Mouse (Mus musculus) neural tube, embryonic 11.5 days (tissue): Measurements from ENCODE around the gene Lsamp. TPM values are rescaled to one million over a fixed set of nuclear protein-coding genes. Genes with fewer than 3 reads are reported as not detected.

Experiments used
- ATAC-seq: fragments of 200-750 bp; cut with Nextera tagmentation; 2 replicates; pipeline ENCODE4 v1.8.0; 2017; ENCODE audit warnings: moderate number of reproducible peaks, mild to moderate bottlenecking, moderate TSS enrichment, moderate library complexity; ENCODE audit not compliant: insufficient read depth, low FRiP score, low TSS enrichment
- DNase-seq: peaks from one replicate; pipeline ENCODE4 v3.0.0-alpha.2; 2015; ENCODE audit warnings: low spot score
- H3K27ac ChIP-seq: fragments of 300-500 bp; sonication (generic); 2 replicates; pipeline ENCODE4 v1.5.1; 2014; ENCODE audit warnings: low read depth, mild to moderate bottlenecking, low read length
- H3K27me3 ChIP-seq: fragments of 300-500 bp; sonication (generic); 2 replicates; pipeline ENCODE4 v1.6.1; 2014; ENCODE audit warnings: mild to moderate bottlenecking, low read length, mixed read lengths; ENCODE audit not compliant: control insufficient read depth, insufficient read depth
- H3K36me3 ChIP-seq: fragments of 300-500 bp; sonication (generic); 2 replicates; pipeline ENCODE4 v1.6.1; 2014; ENCODE audit warnings: mild to moderate bottlenecking, low read length, moderate library complexity, mixed read lengths; ENCODE audit not compliant: control insufficient read depth, insufficient read depth
- H3K4me1 ChIP-seq: fragments of 300-500 bp; sonication (generic); 2 replicates; pipeline ENCODE4 v1.6.1; 2014; ENCODE audit warnings: low read length, mixed read lengths; ENCODE audit not compliant: control insufficient read depth, insufficient read depth
- H3K4me2 ChIP-seq: fragments of 300-500 bp; sonication (generic); 2 replicates; pipeline ENCODE4 v1.6.1; 2014; ENCODE audit warnings: low read depth, mild to moderate bottlenecking, moderate library complexity
- H3K4me3 ChIP-seq: fragments of 300-500 bp; sonication (generic); 2 replicates; pipeline ENCODE4 v1.5.1; 2014; ENCODE audit warnings: low read depth, low read length
- H3K9ac ChIP-seq: fragments of 300-500 bp; sonication (generic); 2 replicates; pipeline ENCODE4 v1.6.1; 2014; ENCODE audit warnings: mild to moderate bottlenecking, low read length
- H3K9me3 ChIP-seq: fragments of 300-500 bp; sonication (generic); 2 replicates; pipeline ENCODE4 v1.6.1; 2016; ENCODE audit warnings: low read length; ENCODE audit not compliant: control insufficient read depth
- WGBS: fragments of 180-500 bp; shearing (Covaris S2); extraction: QIAGEN DNeasy Blood & Tissue Kit; methylation state at CpG from one replicate; pipeline ENCODE4 v1.1.7; 2014; 5-methylcytosine and 5-hydroxymethylcytosine counted together
- polyA plus RNA-seq: library from polyadenylated mRNA; unstranded; fragments of >200 nt; fragmentation: Nextera tagmentation; extraction: Ambion mirVana; gene quantifications from 2 replicates; pipeline ENCODE4 v1.2.1, GENCODE M21; 2014

Lsamp gene
- polyA plus RNA-seq, 1 experiment from 2014 or later: 12.6 TPM

DNA sequence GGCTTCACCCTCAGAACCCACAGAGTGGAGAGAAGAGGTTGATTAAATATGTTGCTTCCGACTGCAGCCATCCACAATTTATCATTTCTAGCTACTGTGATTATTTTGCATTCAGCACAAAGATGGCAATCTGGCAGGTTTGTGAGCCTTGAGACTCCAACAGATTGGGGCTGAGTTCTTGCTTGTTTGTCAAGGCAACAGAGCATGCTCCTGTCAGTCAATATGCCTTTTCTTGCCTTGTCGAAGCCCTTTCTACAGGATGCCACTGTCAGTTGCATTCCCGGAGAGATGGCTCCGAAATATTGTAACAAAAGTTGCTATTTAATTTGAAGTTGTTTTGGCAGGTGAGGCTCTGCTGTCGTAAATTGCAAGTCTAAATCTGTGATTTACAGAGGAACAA is 643.0 kb downstream of the Lsamp start:
- Histone ChIP-seq H3K27me3 (no peaks in the 10 kb centered on the region), H3K4me1 (no peaks in the 10 kb centered on the region), H3K4me2 (no peak overlapping the region), H3K9me3 (no peaks in the 10 kb centered on the region), H3K27ac (no peak overlapping the region), H3K36me3 (no peaks in the 10 kb centered on the region), H3K4me3 (no peak overlapping the region), H3K9ac (no peak overlapping the region)
- DNase-seq (no peak), ATAC-seq (no peak)
- 78% methylated on average over 5 of the region's 5 CpGs for WGBS

DNA sequence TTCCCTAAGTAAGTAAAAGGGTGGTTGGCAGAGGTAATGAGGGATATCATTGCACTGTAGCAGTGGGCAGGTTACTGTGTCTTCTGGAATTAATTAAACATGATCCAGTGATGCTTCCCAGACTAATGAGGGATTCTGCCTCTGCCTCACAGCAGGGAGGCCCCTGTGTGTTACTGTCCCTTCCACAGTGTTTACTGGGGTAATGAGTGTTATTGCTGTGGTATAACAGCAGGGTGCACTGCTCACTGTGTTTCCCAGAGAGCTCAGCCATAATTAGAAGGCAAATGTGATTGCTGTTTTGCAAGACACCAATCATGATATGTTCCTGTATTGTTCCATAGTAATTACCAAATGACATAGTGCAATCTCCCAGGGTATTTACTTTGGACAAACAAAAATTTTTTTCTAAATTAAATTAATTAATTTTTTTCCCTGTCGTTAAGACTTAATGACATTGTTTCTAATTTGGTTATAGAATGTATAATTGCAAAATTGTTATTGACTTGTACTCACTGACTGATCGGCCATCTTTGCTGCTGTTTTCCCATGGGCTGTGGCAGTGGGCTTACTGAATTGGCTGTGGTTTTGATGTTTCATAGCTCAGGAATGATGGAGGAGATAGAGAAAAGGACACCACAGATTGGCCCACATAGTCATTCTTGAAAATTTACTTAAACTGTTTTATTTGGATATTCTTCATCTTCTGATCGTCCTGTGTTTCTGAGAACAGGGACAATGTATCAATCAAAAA is 655.6 kb downstream of the Lsamp start:
- 74% methylated on average over 3 of the region's 3 CpGs for WGBS
- H3K9ac ChIP-seq: no peak overlapping the region
- no peak overlapping the region for H3K4me3 ChIP-seq
- no peaks in the 10 kb centered on the region for H3K36me3 ChIP-seq
- ATAC-seq (peak; percentile 61), DNase-seq (peak; percentile 17)
- H3K4me1 ChIP-seq: no peaks in the 10 kb centered on the region
- no peaks in the 10 kb centered on the region for H3K27me3 ChIP-seq
- no peaks in the 10 kb centered on the region for H3K9me3 ChIP-seq
- no peak overlapping the region for H3K27ac ChIP-seq
- H3K4me2 ChIP-seq: no peak overlapping the region

DNA sequence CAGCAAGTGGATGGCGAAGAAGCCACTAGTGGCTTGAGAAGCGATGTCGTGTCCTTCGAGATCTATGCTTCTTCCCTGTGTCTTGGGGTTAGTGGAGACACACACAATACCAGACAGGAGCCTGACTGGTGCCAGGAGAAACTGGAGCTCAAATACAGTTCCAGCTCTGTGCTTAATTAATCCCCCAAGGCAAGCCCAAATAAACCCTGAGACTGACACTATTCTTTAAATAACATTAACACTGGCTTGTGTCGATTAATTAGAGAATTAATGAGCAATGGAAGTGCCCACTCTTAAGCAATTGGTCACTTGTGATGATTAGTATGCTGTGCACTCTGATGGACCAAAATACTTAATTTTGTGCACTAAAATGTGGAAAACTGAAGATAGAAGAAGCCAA is 668.6 kb downstream of the Lsamp start:
- H3K27ac ChIP-seq: no peak overlapping the region
- ATAC-seq (no peak), DNase-seq (no peak)
- H3K36me3 ChIP-seq: no peaks in the 10 kb centered on the region
- H3K4me3 ChIP-seq: no peak overlapping the region
- no peak overlapping the region for H3K4me2 ChIP-seq
- no peaks in the 10 kb centered on the region for H3K4me1 ChIP-seq
- no peaks in the 10 kb centered on the region for H3K27me3 ChIP-seq
- no peaks in the 10 kb centered on the region for H3K9me3 ChIP-seq
- 89% methylated on average over 5 of the region's 5 CpGs for WGBS
- H3K9ac ChIP-seq: no peak overlapping the region

DNA sequence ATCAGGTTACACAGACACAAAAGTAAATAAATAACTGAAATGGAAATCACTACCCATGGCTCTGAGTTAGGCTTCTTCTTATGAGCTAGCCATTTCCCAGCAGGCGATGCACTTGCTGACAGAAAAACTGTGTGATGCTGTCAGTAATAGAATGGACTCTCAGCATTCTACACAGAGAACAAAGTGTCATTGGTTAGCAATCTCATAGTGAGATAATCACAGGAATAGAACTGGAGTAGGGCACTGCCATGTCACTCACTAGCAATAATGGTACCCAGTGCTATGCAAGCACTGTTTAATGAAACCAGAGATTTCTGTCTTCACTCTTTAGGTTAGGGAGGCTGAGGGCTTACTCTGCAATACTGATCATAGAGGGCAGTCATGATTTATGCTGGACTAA is 669.3 kb downstream of the Lsamp start:
- Histone ChIP-seq H3K4me1 (no peaks in the 10 kb centered on the region), H3K9me3 (no peaks in the 10 kb centered on the region), H3K27me3 (no peaks in the 10 kb centered on the region), H3K4me2 (no peak overlapping the region), H3K4me3 (no peak overlapping the region), H3K27ac (no peak overlapping the region), H3K36me3 (no peaks in the 10 kb centered on the region), H3K9ac (no peak overlapping the region)
- ATAC-seq (no peak), DNase-seq (no peak)
- 90% methylated on average over 1 of the region's 1 CpGs for WGBS

DNA sequence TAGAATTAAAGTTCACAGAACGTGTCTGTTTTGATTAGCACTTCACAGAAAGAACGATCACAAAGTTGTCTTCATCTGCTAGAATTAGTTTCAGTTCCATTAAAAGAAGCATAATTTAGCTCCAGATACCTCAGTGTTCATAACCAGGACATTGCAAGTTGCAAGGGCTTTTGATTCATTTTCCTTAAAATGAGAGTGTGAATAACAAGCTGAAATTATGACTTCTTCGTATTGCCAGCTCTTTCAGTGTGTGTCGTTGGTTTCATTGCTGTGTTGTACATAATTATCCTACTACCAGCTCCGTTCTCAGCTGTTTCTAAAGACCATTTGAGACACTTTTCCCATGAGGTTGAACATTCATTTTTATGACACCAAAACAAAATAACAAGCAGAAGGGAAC is 672.2 kb downstream of the Lsamp start:
- WGBS: 76% methylated on average over 5 of the region's 5 CpGs
- ATAC-seq (no peak), DNase-seq (no peak)
- no peaks in the 10 kb centered on the region for H3K4me1 ChIP-seq
- no peaks in the 10 kb centered on the region for H3K9me3 ChIP-seq
- no peak overlapping the region for H3K4me3 ChIP-seq
- no peak overlapping the region for H3K4me2 ChIP-seq
- H3K9ac ChIP-seq: no peak overlapping the region
- no peak overlapping the region for H3K27ac ChIP-seq
- no peaks in the 10 kb centered on the region for H3K36me3 ChIP-seq
- no peaks in the 10 kb centered on the region for H3K27me3 ChIP-seq

DNA sequence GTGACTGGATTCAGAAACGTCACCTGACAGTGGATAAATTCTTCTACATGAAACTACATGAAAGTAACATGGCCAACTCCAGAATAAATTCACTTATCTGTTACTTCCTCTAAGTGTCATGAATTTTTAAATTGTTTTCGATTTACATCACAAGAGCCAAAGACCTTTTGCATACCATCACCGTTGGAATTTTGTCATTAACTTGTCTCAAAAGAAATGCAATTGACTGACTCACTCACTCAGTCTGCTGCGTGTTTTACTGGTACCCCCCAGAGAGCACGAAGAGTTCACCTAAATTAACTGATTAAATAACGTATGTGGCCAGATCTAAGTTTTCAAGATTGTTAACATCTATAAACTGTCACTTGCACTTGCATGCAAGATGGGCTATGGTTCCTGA is 672.7 kb downstream of the Lsamp start:
- ATAC-seq: no peak

DNA sequence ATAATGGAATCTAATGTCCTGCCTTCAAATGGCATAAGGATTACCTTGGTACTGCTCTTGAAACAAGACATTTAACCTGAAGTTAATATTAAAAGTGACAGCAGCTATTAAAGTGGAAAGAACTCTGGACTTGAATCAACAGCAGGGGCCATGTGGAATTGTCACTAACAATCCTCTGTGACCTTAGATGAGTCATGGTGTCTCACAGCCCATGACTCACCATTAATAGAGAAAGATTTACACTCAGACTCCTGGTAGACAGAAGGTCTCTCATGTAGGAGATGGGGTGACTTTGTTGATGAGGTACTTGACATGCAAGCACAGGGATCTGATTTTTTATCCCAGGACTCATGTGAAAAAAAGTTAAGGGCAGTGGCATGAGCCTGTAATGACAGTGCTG is 701.4 kb downstream of the Lsamp start:
- no peaks in the 10 kb centered on the region for H3K27me3 ChIP-seq
- ATAC-seq: no peak
- no peaks in the 10 kb centered on the region for H3K36me3 ChIP-seq
- no peaks in the 10 kb centered on the region for H3K9me3 ChIP-seq
- DNase-seq: no peak
- H3K4me2 ChIP-seq: no peak overlapping the region
- H3K4me1 ChIP-seq: no peaks in the 10 kb centered on the region
- no peak overlapping the region for H3K9ac ChIP-seq
- no peak overlapping the region for H3K4me3 ChIP-seq
- no peak overlapping the region for H3K27ac ChIP-seq

More for the DNA sequence above, 672.7 kb downstream of the Lsamp start:
- DNase-seq: no peak
- WGBS: 55% methylated on average over 6 of the region's 6 CpGs
- Histone ChIP-seq H3K4me1 (no peaks in the 10 kb centered on the region), H3K4me3 (no peak overlapping the region), H3K4me2 (no peak overlapping the region), H3K27ac (no peak overlapping the region), H3K27me3 (no peaks in the 10 kb centered on the region), H3K9ac (no peak overlapping the region), H3K36me3 (no peaks in the 10 kb centered on the region), H3K9me3 (no peaks in the 10 kb centered on the region)

DNA sequence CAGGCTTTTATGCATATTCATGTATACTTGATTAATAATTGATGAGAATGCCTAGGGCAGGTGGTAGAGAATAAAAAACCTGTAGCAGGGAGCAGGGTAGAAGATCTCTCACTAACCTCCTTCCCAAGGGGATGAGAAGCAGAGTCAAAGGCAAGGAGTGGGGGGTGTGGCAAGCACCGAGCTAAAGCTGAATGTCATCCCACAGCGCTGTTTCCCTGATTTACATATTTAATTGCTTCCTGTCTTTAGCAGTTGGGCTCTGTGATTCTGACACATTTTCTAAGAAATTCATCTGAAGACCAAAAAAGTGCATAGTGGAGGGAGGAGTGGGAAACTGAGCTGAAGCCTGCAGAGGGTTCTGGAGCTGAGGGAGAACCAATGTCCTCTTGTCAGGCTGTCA is 708.1 kb downstream of the Lsamp start:
- Histone ChIP-seq H3K36me3 (no peaks in the 10 kb centered on the region), H3K4me2 (no peak overlapping the region), H3K9ac (no peak overlapping the region), H3K4me3 (no peak overlapping the region), H3K27me3 (no peaks in the 10 kb centered on the region), H3K4me1 (no peaks in the 10 kb centered on the region), H3K9me3 (no peaks in the 10 kb centered on the region), H3K27ac (no peak overlapping the region)
- ATAC-seq (no peak), DNase-seq (no peak)
- 18% methylated on average over 2 of the region's 2 CpGs for WGBS

DNA sequence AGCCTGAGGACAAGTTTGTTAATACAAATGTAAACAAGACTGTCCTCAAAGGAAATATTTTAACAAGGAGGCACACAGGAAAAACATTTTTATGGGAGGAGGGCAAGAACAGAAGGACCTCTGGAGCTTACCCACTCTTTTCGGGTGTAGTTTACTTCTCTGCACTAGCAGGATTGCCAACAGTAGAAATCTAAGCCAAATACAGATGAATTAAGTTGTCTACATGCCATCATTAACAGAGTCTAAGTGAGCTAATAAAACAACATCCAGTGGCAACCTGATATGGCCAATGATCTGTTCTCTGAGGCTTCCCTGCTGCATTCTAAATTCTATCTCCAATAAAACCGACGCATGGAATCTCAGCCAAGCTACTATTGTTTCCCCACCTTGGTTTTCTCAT is 713.1 kb downstream of the Lsamp start:
- Histone ChIP-seq H3K4me3 (no peak overlapping the region), H3K27me3 (no peaks in the 10 kb centered on the region), H3K27ac (no peak overlapping the region), H3K9ac (no peak overlapping the region), H3K4me1 (no peaks in the 10 kb centered on the region), H3K9me3 (no peaks in the 10 kb centered on the region), H3K4me2 (no peak overlapping the region), H3K36me3 (no peaks in the 10 kb centered on the region)
- no peak for ATAC-seq
- no peak for DNase-seq
- 90% methylated on average over 3 of the region's 3 CpGs for WGBS
